Mouse (Mus musculus): ENCODE results near the gene Sec14l3. TPM values are rescaled to one million over a fixed set of nuclear protein-coding genes. Genes with fewer than 3 reads are reported as not detected.
"Not testable (repeated sequence)": the region's sequence is repeated elsewhere in the genome, so short reads cannot be mapped to it uniquely, and the experiment has no call there.

Sec14l3 gene
- polyA plus RNA-seq (2015; fragmentation: Nextera tagmentation; extraction: Ambion mirVana) = 0.39 and 0.86 TPM in 2 replicates

DNA sequence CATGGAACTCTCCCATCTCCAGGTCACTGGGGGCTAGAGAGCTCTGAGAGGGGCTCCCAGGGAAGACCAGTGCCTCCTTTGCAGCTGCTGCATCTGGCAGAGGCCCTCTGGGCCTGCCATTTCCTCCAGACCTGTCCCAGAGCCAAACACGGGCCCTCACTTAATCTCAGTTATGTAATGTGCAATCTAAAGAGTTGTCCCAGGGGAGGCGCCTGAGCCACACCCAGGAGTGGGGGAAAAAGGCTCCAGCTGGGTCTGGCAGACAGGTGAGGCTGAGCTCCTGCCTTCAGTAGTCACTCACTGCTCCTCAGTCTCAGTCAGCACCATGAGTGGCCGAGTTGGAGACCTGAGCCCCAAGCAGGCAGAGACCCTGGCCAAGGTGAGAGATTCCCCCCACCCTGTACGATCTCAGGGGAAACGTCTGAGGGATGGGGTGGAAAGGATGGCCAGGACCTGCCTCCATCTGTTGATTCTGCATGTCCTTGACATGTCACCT lies at the start of gene Sec14l3:
TSS of gene Sec14l3 (plus strand) at position 215 of the 496 bp plus-strand sequence.
- WGBS = 77% methylated on average over 5 of the region's 5 CpGs
- Histone ChIP-seq H3K27me3 (no peaks in the 10 kb centered on the region), H3K36me3 (no peaks in the 10 kb centered on the region), H3K9me3 (no peaks in the 10 kb centered on the region), H3K9ac (no peak within 1 kb of the TSS), H3K27ac (replicated peaks) (no peak within 1 kb of the TSS), H3K4me1 (replicated peaks) (no peaks in the 10 kb centered on the region), H3K4me3 (no peak within 1 kb of the TSS), H3K4me2 (no peak within 1 kb of the TSS)
- ATAC-seq (ENCODE audit: low FRiP score, low read depth) = no peak

DNA sequence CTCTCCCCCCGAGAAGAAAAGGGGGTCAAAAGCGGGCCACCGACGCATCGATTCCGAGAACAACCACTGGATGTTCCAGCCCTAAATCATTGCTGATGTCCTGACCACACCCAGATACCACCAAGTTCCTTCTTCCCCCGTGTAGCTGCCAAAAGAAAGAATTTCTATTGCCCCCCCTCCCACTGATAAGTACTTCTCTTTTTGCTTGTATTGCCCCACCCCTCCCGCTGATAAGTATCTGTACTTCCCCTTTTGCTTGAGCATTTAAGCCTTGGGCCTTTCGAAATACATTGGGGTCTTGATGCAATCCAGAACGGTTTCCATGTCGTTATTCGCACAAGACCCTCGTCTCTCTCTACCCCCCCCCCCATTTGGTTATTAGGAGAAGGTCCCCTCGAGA lies 48.8 kb upstream of the Sec14l3 start:
- H3K27ac ChIP-seq (replicated peaks); H3K9me3 ChIP-seq; ATAC-seq (ENCODE audit: low FRiP score, low read depth); H3K36me3 ChIP-seq; H3K4me3 ChIP-seq; H3K4me1 ChIP-seq (replicated peaks); H3K4me2 ChIP-seq; H3K9ac ChIP-seq; H3K27me3 ChIP-seq: not testable (repeated sequence)
- WGBS = 92% methylated on average over 14 of the region's 14 CpGs

DNA sequence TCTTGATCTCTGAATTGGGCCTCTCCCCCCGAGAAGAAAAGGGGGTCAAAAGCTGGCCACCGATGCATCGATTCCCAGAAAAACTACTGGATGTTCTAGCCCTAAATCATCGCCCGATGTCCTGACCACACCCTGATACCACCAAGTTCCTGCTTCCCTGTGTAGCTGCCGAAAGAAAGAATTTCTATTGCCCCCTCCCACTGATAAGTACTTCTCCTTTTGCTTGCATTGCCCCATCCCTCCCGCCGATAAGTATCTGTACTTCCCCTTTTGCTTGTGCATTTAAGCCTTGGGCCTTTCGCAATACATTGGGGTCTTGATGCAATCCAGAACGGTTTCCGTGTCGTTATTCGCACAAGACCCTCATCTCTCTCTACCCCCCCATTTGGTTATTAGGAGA lies 42.5 kb upstream of the Sec14l3 start:
- WGBS = 93% methylated on average over 13 of the region's 13 CpGs
- H3K36me3 ChIP-seq; H3K27ac ChIP-seq (replicated peaks); H3K4me2 ChIP-seq; H3K9ac ChIP-seq; H3K4me1 ChIP-seq (replicated peaks); H3K9me3 ChIP-seq; H3K4me3 ChIP-seq; H3K27me3 ChIP-seq; ATAC-seq (ENCODE audit: low FRiP score, low read depth): not testable (repeated sequence)

DNA sequence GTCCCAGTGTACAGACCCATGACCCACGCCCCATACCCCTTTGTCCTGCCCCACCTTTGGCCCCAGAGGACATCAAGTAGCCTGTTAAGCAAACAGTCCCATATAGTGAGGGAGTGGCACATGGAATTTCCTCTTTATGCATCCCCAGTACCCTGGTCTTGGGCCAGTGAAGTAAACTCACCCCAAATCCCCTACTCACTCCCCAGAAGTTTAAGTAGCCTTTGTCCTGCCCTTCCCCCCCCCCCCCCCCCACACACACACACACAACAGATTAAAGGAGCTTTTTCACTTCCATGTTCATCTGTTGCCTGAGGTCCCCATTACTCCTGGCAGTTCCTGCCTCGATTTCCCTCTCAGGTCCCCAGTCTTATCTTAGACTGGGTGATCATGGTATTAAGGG lies 41.3 kb upstream of the Sec14l3 start:
- Histone ChIP-seq H3K4me1 (replicated peaks) (no peaks in the 10 kb centered on the region), H3K27ac (replicated peaks) (no peak overlapping the region), H3K9ac (no peak overlapping the region), H3K27me3 (no peaks in the 10 kb centered on the region), H3K9me3 (no peaks in the 10 kb centered on the region), H3K4me2 (no peak overlapping the region), H3K36me3 (no peaks in the 10 kb centered on the region), H3K4me3 (no peak overlapping the region)
- no peak for ATAC-seq (ENCODE audit: low FRiP score, low read depth)
- 74% methylated on average over 2 of the region's 2 CpGs for WGBS

DNA sequence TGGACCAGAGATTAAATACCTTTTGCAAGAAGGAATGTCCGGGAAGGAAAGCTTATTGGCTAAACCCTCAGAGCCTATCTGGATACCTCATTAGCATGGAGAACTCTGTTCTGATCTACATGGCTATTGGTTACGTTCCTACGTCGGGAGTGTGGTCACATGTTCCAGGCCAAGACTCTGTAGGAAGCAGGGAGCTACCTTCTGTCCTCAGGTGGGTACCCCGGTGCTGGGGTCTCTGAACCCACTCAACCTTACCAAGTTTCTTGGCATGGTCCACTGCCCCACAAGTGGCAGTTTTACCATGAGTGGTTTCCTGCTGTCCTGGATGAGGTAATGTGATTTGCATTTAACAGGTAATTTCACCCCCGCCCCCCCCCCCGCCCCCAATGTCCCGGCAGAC lies 37.6 kb upstream of the Sec14l3 start:
- no peak overlapping the region for H3K27ac ChIP-seq (replicated peaks)
- ATAC-seq (ENCODE audit: low FRiP score, low read depth) = no peak
- no peak overlapping the region for H3K9ac ChIP-seq
- WGBS = 81% methylated on average over 8 of the region's 8 CpGs
- no peaks in the 10 kb centered on the region for H3K36me3 ChIP-seq
- no peaks in the 10 kb centered on the region for H3K27me3 ChIP-seq
- H3K4me1 ChIP-seq (replicated peaks) = no peaks in the 10 kb centered on the region
- no peak overlapping the region for H3K4me2 ChIP-seq
- H3K9me3 ChIP-seq = no peaks in the 10 kb centered on the region
- H3K4me3 ChIP-seq = no peak overlapping the region

DNA sequence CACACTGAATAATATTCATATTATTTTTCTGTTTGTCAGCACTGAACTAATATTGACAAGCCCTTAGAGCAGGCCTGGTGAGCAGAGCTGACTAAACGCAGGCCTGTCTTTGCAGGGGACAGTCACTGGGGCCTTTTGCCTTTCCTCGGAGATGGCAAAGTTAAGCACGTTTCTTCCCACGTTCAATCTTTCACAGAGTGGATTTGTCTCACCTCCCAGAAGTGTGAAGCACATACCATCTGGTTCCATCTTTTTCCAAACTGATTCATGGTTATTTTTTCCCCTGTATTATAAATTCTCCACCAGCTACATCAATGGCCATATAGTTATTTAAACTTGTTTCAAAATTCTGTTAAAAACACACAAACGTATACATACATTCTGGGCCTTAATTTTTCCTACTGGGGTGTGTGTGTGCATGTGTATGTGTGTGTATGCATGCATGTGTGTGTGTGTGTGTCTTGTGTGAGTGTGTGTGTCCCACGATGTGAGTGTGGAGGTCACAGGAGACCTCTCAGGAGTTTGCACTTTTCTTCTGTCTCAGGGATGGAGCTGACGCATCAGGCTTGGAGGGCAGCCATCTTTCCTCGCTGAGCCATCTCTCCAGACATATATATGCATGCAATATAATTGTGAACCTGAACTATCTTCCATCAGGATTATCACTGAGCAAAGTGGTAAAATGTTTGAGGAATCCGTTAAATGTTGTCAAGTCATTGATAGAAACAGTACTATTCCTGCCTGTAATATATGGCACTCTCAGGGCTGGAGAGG lies 36.9 kb upstream of the Sec14l3 start:
- Histone ChIP-seq H3K27ac (replicated peaks) (no peak overlapping the region), H3K27me3 (no peaks in the 10 kb centered on the region), H3K36me3 (no peaks in the 10 kb centered on the region), H3K4me2 (no peak overlapping the region), H3K4me3 (no peak overlapping the region), H3K4me1 (replicated peaks) (no peaks in the 10 kb centered on the region), H3K9ac (no peak overlapping the region), H3K9me3 (no peaks in the 10 kb centered on the region)
- 81% methylated on average over 9 of the region's 9 CpGs for WGBS
- no peak for ATAC-seq (ENCODE audit: low FRiP score, low read depth)

DNA sequence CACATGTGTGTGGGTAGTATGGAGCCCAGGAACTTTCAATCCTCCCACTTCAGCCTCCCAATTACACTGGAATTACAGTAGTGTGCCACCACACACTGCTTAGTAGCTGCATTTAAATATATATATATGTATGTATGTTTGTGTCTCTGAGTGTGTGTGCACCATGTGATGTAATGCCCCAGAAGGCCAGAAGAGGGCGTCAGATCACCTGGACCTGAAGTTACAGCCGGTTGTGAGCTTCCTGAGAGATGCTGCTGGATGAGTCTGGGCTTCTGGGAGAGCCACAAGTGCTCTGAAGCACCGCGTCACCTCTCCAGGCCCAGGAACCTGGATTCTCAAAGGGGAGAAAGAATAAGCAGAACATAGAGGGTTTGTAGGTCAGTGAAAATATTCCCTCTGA lies 35.3 kb upstream of the Sec14l3 start:
- no peak overlapping the region for H3K4me3 ChIP-seq
- no peaks in the 10 kb centered on the region for H3K4me1 ChIP-seq (replicated peaks)
- H3K9ac ChIP-seq = no peak overlapping the region
- H3K9me3 ChIP-seq = no peaks in the 10 kb centered on the region
- ATAC-seq (ENCODE audit: low FRiP score, low read depth) = no peak
- no peak overlapping the region for H3K4me2 ChIP-seq
- H3K27ac ChIP-seq (replicated peaks) = no peak overlapping the region
- H3K36me3 ChIP-seq = no peaks in the 10 kb centered on the region
- H3K27me3 ChIP-seq = no peaks in the 10 kb centered on the region
- whole genome bisulfite sequencing = 65% methylated on average over 4 of the region's 4 CpGs

DNA sequence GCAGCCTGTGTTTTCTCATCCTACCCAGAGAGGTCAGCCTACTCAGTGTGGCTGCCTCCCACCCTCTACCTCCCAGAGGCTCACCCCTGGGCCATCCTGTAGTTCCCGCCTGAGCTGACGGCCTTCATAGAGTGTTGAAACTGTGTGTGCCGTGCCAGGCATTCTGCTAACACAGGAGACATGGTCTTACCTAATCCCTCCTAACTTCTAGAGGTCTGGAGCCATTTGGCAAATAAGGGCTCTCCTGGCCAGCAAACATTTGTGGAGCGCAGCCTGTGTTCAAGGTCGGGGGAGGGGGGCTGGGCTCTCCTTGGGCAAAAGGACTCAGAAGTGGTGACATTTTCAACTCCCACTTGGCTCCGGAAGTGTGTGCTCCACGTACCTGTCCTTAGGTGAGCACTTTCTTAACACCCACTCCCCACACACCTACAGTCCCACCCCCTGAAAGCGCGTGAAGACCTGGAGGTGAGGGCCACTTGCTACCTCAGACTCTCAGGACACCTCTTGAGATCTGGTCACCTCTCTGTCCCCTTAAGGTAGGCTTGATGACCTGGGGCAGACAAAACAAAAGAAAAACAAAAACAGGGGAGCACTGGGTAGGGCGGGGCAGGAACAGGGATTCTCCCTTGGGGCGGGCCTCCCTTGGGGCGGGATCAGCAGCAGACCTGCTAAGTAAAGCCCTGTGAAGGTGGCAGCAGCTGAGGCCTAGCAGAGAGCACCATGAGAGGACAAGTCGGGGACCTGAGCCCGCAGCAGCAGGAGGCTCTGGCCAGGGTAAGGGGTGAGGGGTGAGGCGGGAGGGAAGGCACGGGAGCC lies 33.3 kb upstream of the Sec14l3 start, which contains the start of gene Sec14l4:
TSS of gene Sec14l4 (plus strand) at position 337 of the 816 bp plus-strand sequence.
- Histone ChIP-seq H3K36me3 (no peaks in the 10 kb centered on the region), H3K4me3 (no peak within 1 kb of the TSS), H3K4me1 (replicated peaks) (no peaks in the 10 kb centered on the region), H3K9me3 (no peaks in the 10 kb centered on the region), H3K4me2 (no peak within 1 kb of the TSS), H3K27ac (replicated peaks) (no peak within 1 kb of the TSS), H3K9ac (no peak within 1 kb of the TSS), H3K27me3 (no peaks in the 10 kb centered on the region)
- no peak for ATAC-seq (ENCODE audit: low FRiP score, low read depth)
- WGBS = 43% methylated on average over 16 of the region's 16 CpGs

DNA sequence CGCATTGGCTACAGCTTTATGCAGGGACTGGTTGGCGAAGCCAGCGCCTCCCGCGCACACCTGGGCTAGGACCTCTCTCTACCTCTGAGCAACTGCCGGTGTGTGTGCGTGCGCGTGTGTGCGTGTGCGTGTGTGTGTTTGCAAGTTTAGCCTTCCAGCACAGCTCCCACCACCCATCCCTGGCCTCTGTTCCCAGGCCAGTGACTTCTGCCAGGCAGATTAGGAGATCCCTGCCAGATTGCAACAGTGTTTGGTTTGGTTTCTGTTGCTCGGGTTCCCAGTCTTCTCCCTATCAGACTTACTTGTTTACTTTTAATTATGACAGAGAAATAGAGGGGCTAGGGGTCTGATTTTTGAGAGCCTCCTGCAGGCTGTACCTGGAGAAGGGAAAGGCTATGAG lies 32.7 kb upstream of the Sec14l3 start:
- Histone ChIP-seq H3K4me1 (replicated peaks) (no peaks in the 10 kb centered on the region), H3K27ac (replicated peaks) (no peak overlapping the region), H3K27me3 (no peaks in the 10 kb centered on the region), H3K36me3 (no peaks in the 10 kb centered on the region), H3K9me3 (no peaks in the 10 kb centered on the region), H3K4me2 (no peak overlapping the region), H3K4me3 (no peak overlapping the region), H3K9ac (no peak overlapping the region)
- no peak for ATAC-seq (ENCODE audit: low FRiP score, low read depth)
- WGBS = 52% methylated on average over 12 of the region's 12 CpGs

DNA sequence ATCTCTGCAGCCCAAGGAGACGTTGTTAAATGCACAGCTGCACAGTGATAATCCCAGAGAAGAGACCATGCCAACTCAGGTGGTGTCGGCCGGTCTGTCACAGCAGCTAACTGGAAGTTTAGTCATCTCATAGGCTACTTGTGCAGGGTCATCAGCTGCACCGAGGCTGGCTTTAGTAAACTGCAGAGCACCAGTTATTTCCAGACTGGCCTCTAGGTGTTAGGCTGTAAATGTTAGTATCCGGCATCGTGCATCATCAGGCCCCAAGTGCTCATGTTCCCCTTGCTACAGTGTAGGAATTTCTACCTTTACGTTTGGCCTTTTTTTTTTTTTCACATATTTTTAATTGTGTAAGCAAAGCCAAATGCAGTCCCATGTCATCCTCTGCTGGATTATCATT lies 31.2 kb upstream of the Sec14l3 start:
- WGBS = 79% methylated on average over 7 of the region's 7 CpGs
- Histone ChIP-seq H3K27me3 (no peaks in the 10 kb centered on the region), H3K9ac (no peak overlapping the region), H3K4me3 (no peak overlapping the region), H3K36me3 (no peaks in the 10 kb centered on the region), H3K4me1 (replicated peaks) (no peaks in the 10 kb centered on the region), H3K9me3 (no peaks in the 10 kb centered on the region), H3K27ac (replicated peaks) (no peak overlapping the region), H3K4me2 (no peak overlapping the region)
- ATAC-seq (ENCODE audit: low FRiP score, low read depth) = no peak

DNA sequence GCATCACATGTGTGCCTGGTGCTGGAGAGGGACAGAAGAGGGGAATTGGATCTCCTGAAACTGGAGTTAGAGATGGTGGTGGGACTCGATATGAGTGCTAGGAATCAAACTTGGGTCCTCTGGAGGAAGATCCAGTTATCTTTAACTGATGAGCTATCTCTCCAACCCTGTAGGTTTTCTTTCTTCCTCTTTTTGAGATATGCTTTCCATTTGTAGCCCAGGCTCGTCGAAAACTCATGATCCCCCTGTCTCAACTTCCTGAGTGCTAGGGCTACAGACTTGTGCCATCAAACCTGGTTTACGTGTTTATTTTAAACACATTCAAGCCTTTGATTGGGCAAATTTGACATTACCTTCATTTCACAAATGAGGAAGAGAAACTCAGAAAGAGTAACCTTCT lies 30.5 kb upstream of the Sec14l3 start:
- 92% methylated on average over 4 of the region's 4 CpGs for WGBS
- ATAC-seq (ENCODE audit: low FRiP score, low read depth) = no peak
- Histone ChIP-seq H3K36me3 (no peaks in the 10 kb centered on the region), H3K4me3 (no peak overlapping the region), H3K9ac (no peak overlapping the region), H3K9me3 (no peaks in the 10 kb centered on the region), H3K4me1 (replicated peaks) (no peaks in the 10 kb centered on the region), H3K4me2 (no peak overlapping the region), H3K27me3 (no peaks in the 10 kb centered on the region), H3K27ac (replicated peaks) (no peak overlapping the region)

DNA sequence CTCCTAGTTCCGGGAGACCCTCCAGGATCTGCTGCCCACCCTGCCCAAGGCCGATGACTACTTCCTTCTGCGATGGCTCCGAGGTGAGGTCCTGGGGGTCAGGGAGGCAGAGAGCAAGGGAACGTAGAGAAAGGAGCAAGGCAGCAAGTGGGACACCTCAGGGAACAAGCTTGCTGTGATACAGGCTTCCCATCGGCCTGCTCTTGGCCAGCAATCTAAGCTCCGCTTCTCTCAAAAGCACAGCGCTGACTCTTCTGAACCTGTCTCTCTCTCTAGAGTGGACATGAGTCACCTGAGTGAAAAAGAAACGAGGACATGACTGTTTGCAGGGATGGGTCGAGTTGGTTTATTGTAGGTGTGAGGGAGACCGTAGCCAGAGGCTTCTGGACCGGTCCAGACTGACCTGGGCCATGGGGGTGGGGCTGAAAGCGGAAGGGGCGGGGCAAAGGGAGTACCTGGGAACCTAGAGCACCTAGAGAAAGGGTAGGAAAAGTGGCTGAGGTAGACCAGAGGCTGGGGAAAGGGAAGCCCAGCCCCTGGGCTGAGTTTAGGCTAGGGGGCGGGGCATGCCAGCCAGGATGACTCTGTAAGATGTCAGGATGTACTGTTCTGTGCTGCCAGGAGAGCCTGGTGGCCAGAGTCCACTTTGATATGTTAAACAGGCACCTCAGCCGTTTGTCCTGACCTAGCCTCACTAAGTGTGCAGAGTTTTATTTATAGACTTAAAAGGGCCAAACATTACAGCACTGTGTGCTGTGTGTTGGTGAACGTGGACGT lies 29.3 kb upstream of the Sec14l3 start:
- Histone ChIP-seq H3K4me3 (no peak overlapping the region), H3K4me2 (no peak overlapping the region), H3K9me3 (no peaks in the 10 kb centered on the region), H3K27ac (replicated peaks) (no peak overlapping the region), H3K4me1 (replicated peaks) (no peaks in the 10 kb centered on the region), H3K27me3 (no peaks in the 10 kb centered on the region), H3K36me3 (no peaks in the 10 kb centered on the region), H3K9ac (no peak overlapping the region)
- no peak for ATAC-seq (ENCODE audit: low FRiP score, low read depth)
- WGBS = 70% methylated on average over 18 of the region's 18 CpGs

All from hindbrain, embryonic 15.5 days (tissue).